Mouse (Mus musculus) urinary bladder, postnatal 36 days (tissue): ENCODE measurements around the gene Arid1b.

Source experiments
- DNase-seq, 2 experiments: peaks; one replicate each; pipeline ENCODE4 v3.0.0; 2022; ENCODE audit warnings: low spot score in 2 of 2, mixed read lengths in 1 of 2

Arid1b gene

DNA sequence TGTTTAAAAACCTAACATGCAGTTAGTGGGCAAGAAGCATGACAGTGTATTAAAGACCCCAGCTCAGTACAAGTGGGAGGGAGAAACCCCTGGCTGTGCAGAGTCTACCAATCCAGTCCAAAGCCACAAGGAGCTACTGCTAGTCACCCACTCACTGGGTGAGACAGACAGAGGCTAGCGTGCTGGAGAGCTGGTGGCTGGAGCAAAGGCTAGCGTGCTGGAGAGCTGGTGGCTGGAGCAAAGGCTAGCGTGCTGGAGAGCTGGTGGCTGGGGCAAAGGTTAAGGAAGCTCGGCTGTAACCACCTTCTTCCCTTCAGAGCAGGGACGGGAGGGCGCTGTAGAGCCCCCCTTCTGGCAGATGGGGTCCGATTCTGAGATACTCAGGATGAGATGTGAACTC, 320.6 kb downstream of the Arid1b start:
- no peak for DNase-seq

DNA sequence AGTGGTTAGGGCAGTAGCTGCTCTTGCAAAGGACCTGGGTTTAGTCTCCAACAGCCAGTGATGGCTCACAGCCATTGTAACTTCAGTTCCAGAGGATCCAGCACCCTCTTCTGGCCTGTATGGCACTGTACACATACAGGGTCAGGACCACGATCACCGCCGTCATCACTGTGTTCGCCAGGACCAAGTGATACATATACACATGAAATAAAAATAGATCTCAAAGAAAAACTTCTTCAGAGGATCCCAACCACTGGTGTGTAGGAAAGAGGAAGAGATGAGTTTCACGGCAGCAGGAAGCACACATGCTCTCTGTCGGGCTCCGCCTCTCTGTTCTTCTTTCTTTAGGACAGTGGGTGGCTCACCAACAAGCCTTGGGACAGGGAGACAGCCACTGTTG, 322.4 kb downstream of the Arid1b start:
- no peak for DNase-seq

- DNase-seq = no peak
Observed at GRCm38 (mm10) chr17:5321589-5322225, 327.6 kb downstream of the Arid1b start.

DNA sequence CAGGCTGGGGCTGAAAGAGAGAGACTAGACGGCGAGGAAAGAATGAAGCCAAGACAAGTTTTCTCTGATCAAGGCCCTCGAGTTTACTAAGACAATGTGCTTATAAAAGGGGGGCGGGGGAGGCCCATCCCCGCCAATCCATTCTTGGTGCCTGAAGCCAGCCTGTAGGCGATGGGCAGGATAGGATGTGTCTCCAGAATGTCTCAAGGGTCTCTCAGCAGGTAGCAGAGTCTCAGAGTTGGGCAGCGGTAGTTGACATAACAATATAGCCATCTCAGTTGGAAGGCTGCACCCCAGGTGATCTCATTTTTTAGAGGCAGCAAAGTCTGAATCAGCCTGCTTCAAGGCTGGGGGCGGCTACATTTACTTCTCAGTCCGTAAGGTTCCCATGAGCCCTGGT, 328.5 kb downstream of the Arid1b start:
- no peak for DNase-seq

DNA sequence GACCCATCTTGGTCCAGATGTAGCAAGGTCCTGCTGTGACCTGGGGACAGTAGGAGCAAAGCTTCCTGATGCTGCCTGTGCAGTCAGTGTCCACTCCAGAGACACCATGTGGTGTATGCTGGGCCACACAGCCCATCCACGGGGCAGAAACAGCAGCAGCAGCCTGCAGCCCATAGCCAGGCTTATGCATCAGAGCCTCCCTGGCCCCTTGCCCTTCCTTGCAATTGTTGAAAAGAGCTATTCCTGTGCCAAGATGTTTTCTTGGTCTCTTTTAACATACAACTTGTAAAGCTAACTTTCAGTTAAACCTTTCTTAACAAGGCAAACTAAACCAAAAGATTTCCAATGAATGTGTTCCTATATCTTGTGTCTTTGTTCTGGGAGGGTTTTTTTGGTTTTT, 329.6 kb downstream of the Arid1b start:
- DNase-seq = no peak

GRCm38 (mm10) chr17:5324236-5324876, 330.2 kb downstream of the Arid1b start:
- DNase-seq = peak in 1 of 2 experiments; percentile 25

DNA sequence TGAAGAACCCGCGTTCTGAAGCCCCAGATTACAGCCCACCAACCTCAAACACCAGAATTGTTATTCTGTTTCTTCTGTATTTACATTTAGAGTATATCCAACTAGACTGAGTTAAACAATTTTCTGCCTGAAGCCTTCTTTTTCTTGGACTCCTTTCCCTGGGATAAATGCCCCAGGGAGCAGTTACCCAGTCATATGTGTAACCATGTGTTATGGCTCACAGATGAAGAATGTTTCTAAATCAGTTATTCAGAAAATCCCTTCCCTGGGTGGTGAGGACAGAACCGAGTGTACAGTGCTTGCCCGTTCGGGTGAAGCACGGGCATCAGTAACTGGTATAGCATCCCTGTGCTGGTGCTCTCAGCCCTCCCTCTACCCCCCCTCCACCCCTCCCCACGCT, 332.6 kb downstream of the Arid1b start:
- no peak for DNase-seq

- no peak for DNase-seq
Observed at GRCm38 (mm10) chr17:5327480-5328180, 333.5 kb downstream of the Arid1b start.

- DNase-seq = no peak
Observed at GRCm38 (mm10) chr17:5329478-5329877, 335.3 kb downstream of the Arid1b start.

- DNase-seq = no peak
Observed at GRCm38 (mm10) chr17:5330063-5330462, 335.9 kb downstream of the Arid1b start.

DNA sequence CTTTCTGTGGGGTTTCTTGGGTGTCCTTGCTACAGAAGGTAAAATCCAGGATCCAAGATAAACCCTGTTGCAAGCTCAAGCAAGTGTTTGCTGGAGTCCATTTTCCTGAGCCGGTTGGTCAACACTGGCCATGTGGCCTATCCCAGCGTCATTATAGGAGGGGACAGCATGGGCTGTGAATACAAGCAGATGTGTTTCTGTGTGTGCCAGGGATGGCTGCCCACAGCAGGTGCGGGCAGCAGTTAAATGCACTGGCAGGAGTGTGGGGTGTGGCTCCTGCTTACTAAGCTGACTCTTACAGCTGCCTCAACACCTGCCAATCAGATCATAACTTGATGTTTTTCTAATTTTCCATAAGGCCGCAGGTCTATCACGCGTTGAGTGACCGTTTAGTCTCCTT, 336.5 kb downstream of the Arid1b start:
- no peak for DNase-seq

DNA sequence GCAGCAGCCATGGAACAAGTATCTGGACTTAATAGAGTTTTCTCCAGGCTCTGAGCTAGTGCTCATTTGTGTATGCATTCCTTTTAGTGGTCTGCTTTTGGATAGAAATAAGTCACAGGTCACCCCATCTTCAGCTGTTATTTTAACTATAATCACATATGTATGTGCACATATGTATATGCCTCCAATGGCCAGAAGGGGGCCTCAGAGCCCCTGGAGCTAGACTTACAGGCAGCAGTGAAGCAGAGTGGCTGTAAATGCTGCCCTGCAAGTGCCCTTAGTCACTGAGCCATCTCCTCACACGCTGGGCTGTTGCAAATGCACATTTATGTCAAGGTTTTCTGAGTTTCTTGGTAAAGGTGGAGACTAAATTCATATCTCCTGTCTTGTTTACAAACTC, 337.3 kb downstream of the Arid1b start:
- DNase-seq = no peak

GRCm38 (mm10) chr17:5334567-5334966, 340.4 kb downstream of the Arid1b start:
- peak in 1 of 2 experiments; percentile 51 for DNase-seq

DNA sequence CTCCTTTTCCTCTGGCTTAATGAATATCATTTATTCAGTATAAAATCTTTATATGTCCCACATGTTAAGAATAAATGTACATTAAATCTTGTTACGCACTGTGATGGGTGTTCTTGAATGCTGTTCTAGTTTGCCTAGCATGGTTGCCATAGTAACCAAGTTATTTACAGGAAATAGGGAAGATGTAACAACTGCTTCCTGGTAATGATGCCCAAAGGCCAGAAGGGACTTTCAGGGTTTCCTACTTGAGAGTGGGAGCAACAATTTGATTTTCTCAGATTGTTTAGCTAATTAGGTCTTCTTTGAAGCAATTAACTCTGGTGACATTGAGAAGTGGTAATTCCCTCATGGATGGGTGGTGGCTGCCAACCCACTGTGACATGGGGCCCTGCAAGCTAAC, 350.3 kb downstream of the Arid1b start:
- no peak for DNase-seq

- DNase-seq = no peak
Observed at GRCm38 (mm10) chr17:5345810-5346209, 351.7 kb downstream of the Arid1b start.

GRCm38 (mm10) chr17:5352901-5353300, 358.8 kb downstream of the Arid1b start:
- DNase-seq = peak in 1 of 2 experiments; percentile 21

- no peak for DNase-seq
Observed at GRCm38 (mm10) chr17:5360759-5361158, 366.6 kb downstream of the Arid1b start.

GRCm38 (mm10) chr17:5365992-5366398, 371.9 kb downstream of the Arid1b start:
- DNase-seq = no peak

DNA sequence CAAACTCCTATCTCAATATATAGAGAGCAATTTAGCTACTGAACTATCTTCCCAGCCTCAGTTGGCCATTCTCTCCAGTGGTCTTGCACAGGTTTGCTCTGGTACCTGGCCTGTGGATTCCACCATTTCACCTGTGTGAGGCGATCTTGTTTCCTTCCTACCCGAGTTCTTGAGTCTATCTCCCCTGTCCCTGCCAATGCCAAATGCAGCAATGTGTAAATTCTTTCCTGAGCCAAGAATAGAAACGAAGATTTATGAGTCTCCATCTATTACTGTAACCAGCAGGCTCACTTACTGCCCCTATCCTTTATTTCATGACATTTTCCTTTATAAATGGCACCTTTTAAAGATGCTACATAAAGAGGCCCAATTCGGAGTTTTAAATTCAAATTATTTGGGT, 376.9 kb downstream of the Arid1b start:
- DNase-seq = no peak

GRCm38 (mm10) chr17:5371521-5371920, 377.4 kb downstream of the Arid1b start:
- no peak for DNase-seq

DNA sequence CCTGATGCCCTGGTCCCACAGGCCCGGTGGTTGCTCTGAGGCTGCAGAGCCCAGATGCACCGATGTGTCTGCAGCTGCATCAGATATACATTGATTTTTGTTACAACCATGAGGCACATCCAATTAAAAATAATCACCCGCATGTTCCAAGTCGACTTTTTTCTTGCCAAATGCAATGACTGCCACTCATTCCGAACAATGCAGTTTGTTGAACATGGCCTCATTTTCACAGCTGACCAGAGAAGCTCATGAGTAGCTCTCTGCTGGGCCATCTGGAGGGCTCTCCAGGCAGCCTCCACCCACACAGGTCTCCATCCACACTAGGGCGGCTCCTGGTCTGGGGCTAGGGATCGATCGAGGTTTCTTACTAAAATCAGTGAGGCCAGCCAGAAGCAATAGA, 378.8 kb downstream of the Arid1b start:
- no peak for DNase-seq

- no peak for DNase-seq
Observed at GRCm38 (mm10) chr17:5377151-5377929, 383.2 kb downstream of the Arid1b start.
